Mouse (Mus musculus) embryo, embryonic 10 days (tissue): ENCODE data around the gene Itga6.
"Not testable (repeated sequence)": the region's sequence is repeated elsewhere in the genome, so short reads cannot be mapped to it uniquely, and the experiment has no call there.

Experiments
- DNase-seq: peaks from one replicate; pipeline ENCODE4 v3.0.0-alpha.2; 2015; ENCODE audit warnings: low spot score

Itga6 gene

DNA sequence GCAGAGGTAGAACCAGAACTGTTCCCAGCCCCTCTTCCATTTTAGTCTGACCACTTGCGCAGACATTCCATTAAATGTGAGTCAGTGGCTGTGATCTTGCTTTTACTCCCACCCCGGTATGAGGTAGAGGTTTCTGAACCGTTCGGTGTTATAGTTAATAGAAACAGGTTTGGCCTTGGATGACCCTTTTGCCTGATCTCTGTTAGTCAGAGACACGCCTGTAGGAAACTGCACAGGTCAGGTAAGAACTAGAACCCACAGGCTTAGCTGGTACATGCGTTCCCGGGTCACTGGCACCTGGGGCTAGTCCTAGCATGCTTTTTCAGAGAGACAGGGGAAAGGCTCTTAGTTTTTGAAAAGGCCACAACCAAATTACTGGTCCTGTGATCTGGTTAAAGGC is 59.7 kb downstream of the Itga6 start:
- no peak for DNase-seq

DNA sequence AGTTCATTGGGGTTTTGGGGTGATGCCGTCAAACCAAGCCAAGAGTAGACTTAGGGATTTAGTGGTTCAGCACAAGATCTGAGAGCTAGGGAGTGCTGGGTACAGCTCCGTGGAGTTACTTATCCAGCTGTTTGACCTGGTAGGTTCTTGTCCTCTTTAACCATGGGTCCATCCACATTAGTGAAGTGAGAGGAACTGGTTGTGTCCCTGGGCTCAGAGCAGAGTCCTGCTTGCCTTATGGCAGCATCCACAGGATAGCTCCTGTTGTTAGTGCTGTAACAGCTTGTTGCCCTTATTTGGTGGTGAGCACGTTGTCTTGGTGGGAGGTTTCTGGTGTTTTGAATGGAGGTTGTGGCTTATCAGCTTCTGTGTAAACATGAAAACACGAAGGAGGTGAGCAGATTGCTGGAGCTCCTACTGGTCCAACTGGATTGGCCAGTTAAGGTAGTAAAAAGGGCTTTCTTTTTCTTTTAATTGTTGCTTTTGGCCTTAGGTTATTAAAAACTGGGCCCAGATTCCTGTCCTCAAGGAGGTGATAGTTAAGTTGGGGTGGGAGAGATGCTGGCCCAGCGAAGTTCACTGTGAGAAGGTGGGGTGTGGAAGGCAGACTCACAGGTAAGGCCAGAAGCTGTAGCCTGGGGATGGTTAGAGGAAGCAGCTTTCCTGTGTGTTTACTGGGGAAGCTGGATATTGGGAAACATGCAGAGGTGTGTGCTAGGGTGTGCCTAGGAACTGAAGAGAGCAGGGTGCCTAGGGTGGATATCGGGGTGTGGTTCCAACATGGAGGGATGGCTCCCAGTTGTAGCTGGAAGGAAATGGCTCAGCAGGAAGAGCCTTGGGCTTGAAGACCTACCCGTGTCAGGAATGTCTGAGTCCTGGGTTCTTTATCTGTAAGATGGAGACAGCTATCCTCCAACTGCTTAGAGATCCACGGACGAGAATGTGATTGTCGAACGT is 60.5 kb downstream of the Itga6 start:
- DNase-seq, result no peak

DNA sequence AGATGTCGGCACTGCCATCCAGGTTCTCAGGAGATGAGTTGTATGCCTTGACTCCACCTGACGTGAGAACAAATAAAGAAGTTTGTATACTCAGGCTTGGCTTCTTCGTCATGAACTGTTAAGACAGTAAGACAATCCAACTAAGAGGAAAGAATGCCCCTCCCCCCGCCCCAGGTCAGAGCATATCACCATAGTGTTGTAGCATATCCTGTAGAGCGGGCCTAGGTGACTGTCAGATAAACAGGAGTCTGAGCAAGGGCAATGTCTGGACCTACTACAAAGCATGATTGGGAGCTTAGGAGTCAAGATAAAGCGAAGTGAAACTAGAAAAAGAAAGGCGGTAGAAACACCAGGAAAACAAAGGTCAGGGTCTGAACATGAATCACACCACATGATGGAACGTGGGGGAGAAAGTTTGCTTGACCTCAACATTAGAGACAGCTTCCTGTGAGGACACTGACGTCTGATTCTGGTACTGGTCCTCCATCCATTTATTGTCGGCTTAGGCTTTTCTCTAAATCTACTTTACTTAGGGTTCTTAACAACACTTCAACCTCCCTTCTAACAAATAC is 64.0 kb downstream of the Itga6 start:
- DNase-seq, result no peak

DNA sequence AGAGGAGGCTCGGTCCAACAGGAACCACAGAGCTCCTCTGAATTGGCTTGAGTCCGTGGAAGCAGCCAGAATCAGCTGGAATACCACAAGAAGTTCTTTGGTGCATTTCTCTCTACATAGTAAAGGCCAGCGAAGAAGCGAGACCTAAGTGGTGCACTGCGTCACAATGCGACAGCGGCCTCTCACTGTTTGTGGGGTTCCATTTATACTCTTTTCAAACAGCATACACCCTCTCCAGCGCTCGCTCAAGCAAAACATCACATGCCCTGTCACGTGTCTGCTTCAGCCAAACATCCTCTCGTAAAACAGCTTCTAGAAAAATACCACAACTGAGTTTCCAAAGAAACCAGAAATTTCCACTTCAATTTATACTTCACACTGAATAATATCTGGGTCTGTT is 64.6 kb downstream of the Itga6 start:
- DNase-seq, result no peak

DNA sequence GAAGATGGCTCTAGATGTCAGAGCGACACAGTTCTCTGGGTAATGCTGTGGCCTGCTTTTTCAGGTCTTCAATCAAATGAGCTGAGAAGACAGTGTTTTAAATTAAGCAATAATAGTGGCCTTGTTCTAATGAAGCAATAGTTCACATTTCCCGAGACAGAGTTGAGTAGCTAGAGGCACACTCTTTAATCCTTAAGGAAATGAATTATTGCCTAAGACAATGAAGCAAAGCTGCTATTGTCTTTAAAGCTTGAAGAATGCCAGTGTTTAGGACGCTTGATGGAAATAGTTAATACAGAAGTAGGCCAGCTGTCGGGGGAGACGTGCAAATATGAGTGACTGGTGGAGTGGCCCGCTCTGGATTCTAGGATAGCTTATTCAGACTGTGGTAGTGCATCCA is 65.5 kb downstream of the Itga6 start:
- DNase-seq, result no peak

DNA sequence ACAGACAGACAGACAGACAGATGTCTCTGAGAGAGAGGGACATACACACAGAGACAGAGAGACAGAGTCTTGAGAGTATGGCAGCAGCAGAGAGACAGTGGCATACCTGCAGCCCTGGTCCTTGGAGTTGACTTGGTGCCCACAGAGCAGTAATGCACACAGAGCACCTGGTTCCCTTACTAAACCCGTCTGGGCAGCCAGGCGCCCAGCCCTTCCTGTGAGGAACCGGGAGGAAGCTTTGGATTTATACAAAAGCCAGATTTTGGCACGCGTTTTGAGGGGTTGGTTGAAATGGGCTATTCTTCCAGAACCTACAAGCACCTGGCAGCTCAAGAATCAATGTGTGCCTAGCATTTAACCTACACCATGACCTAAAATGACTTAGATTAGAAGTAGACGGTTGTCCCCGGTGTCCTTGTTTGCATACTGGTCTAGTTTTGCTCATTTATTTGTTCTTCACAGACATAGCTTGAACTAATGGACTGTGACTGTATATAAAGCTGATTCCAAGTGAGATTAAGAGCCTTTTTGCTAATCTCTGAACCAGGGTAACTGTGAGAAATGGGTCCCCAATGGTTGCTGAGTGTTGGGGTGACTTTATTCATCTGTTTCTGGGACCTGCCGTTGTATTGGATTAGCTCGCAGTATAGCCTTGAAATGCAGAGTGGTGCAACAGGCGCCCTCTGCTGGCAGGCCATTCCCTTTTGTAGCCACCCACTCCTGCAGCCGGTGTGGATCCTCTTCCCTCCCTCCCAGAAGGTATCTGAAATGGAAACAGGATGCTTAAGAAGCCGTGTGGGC is 67.0 kb downstream of the Itga6 start:
- DNase-seq, result peak; percentile 86

DNA sequence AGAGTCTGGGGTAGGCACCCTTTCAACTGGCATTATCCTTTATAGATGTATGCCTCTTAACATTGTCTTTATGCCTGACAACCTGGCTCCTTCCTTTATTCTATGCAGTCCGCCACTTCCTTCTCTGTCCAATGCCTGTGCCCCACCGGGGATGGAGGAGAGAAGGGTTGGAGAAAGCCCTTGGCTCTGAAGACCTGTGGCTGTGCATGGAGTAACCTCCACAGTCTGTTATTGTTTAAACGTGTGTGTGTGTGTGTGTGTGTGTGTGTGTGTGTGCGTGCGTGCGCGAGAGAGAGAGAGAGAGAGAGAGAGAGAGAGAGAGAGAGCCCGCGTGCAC is 67.6 kb downstream of the Itga6 start:
- no peak for DNase-seq

DNA sequence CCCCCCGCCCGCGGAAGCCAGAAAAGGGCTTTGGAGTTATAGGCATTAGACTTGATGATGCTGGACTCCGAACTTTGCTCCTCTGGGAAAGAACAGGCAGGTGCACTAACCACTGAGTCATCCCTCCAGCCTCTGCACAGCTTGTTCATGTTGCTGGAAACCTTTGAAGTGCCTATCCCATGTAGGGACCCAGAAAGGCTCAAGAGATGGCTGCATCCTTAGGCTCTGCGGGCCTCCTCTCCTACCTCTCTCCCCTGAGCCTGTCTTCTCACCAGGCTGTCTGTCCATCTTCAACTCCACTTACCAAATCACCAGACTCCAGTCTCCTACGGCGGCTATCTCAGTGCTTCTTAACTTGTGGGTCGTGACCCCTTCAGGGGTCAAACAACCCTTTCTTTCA is 68.0 kb downstream of the Itga6 start:
- DNase-seq, result no peak

DNA sequence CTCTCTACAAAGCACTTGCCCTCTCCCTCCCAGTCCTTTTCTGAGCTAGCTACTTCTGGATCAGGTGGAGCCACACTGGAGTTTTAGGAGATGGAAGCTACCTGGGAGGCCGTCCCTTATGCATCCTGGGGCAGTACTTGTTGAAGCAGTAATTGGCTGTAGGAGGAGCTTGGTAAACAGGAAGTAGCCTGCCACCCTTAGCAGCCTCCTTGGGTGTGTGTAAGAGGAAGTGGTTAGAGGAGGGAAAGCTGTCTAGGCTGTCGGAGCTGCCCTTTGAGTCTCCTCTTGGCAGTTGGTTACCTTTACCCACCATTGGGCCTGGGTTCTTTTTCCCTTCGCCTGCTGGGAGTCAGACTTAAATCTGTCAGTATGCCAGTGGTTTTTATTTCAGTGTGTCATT is 68.6 kb downstream of the Itga6 start:
- DNase-seq, result no peak

DNA sequence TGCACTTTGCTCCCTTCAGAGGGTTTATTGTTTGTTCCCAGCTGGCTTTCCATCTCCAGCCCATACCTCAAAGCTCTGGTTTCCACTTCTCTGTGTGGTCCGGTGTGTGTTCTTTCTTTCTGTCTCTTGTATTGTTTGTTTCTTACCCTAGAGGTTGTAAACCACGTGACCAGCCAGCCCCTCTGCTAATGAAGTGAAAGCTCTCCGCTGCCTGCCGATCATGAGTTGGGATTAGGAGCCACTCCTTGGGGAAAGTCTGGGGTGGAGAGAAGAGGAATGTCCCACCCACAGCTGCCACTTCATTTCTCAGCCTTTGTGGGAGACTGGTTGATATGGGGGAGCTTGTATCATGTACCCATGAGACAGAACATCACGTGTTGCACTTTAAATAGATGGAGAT is 69.9 kb downstream of the Itga6 start:
- DNase-seq, result peak; percentile 34

DNA sequence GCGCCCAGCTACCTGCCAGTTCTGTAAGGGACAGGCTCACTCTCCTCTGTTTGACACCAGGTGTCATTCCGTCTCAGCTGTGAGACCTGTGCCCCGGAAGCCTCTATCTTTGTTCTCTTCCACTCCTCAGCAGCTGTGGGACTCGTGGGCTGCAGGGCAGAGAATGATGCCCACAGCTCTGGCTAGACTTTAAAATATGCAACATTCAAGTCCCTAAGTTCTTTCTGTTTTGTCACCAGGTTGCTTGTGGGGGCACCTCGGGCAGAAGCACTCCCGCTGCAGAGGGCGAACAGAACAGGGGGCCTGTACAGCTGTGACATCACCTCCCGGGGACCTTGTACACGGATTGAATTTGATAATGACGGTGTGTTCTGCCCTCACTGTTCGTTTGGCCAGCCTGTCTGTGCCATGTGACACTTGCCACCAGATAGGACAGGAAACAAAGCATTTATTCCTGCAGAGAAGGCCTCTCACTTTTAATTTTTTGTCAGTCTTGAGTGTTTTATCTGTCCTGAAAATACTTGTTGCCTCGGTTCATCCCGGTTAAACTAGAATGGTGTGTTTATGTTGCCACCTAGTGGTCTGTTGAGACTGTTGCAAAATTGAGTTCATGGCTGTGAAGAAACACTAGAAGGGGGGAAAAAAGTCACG is 71.1 kb downstream of the Itga6 start:
- peak; percentile 81 for DNase-seq

DNA sequence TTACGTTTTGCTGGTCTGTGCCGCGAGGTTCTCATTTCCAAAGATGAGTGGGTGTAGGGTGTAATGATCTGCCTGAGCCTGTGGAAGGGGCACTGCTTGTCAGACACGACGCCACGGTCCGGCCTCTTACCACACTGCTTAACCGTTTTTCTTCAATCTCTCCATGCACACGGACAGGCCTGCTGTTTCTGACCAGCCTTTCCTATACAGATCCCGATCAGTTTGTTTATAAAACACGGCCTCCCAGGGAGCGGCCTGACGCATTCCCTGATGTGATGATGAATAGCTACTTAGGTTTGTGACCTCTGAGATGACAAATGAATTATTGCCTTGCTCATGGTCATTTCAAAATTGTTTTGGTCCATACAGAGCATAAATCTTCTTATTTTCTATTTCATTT is 78.7 kb downstream of the Itga6 start:
- DNase-seq, result no peak

DNA sequence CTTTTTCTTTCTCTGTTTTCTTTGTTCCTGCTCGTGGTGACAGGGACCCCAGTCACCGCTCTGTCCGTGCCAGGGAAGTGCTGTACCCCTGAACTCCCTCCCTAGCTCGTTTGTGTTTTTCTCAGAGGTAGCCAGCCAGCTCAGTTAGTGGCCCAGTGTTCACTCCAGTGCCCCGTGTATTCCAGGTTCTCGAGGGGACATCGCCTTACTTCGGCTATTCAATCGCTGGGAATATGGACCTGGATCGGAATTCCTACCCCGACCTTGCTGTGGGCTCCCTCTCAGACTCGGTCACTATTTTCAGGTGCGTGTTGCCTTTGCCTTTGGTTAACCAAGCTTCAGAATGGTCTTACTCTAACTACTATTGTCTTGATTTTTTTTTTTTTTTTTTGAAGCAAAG is 82.3 kb downstream of the Itga6 start:
- DNase-seq, result no peak

DNA sequence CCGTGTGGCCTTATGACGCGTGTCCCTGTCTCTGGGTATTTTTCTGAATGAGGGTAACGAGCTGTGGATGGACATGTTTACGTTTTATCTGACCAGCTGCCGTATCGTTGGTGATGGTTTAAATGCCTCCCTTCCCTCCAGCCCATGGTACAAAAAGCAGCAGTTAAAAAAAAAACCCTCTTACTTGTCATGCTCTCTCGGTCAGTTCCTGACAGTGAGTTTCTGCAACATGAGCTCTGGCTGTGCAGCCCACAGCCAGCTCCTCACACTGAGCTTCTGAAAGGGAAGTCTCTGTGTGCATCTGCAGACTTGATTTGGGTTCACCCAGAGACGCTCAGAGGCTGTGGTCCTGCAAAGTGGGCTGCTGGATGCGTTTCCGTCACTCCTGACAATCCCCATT is 83.5 kb downstream of the Itga6 start:
- no peak for DNase-seq

DNA sequence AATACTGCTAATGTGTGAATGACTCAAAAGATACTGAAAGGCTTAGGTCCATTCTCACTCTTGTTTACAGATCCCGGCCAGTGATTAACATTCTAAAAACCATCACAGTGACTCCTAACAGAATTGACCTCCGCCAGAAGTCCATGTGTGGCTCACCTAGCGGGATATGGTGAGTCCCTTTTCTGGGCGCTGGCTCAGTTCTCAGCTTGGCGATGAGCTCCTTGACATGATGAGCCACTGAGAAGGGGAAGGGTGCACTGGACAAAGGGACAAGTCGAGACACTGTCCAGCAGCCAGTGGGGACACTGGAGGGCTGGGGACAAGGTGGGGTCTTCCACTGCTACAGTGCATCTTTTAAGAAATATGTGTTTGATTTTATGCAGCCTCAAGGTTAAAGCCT is 88.2 kb downstream of the Itga6 start:
- DNase-seq, result no peak

DNA sequence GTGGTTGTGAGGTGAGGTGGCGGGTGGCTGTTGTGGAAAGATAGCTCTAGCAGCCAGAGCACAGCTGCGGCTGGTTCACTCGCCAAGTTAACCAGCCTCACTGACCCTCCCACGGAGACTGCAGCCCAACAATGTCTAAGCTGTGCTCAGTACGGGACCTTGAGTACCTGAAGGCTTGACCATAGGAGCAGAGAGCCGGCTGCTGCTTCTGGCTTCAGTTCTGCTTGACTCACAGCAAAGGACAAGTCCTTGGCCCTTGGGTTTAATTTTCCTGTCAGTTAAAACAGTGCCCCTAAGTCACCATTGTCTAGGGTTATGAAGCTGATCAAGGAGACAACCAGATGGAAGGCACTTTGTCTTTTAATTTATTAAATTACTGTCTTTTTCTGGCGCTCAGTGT is 89.0 kb downstream of the Itga6 start:
- DNase-seq, result no peak

DNA sequence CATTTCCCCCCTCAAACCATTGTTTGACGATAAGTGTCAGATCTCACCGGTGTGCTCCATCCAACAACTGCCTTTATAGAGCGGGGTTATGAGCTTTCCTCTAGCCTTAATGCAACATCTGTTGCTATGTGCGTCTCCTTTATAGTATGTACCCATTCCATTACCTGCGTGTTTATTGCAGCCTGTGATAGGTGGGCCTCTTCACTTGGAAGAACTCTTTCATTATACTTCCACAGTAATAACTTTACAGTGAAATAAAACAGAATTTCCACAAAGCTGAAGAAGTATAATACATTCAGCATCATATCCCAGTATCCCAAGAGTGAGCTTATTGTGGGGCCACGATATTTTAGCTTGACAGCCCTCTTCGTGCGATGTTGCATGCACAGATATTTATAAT is 90.1 kb downstream of the Itga6 start:
- DNase-seq, result no peak

DNA sequence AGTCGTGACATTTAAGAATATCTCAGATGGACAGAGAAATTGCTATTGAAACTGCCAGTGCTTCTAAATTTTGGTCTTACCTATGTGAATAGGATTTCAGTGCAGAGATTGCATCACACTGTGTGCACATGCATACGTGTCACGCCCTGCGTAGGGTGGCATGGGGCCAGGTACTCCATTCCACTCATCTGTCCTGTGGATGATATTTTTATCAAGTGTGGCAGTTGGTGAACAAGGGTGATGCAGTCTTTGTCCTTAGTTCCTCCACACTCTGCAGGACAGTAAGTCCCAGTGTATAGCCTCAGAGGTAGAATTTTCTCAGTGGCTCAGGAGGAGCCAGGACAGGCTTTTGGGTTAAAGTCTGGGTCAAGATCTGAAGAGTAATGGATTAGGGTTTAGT is 90.8 kb downstream of the Itga6 start:
- DNase-seq, result no peak

DNA sequence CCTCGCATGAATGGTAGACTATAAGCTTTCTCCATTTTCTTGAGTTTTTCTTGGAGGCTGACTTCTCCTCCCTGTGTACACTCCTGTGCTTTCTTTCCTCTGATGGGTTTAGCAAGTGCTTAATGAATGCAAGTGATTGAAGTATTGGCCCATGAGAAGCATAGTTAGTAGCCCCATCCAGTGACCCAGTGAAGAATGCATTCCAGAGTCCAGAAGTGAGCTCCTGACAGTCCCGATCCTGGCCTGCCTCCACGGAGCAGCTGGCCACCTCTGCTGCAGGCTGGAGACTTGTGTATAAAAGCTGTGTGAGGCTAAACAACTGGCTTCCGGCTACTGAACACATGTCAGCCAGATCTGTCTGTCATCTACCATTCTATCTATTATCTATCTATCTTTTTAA is 91.8 kb downstream of the Itga6 start:
- DNase-seq, result no peak

DNA sequence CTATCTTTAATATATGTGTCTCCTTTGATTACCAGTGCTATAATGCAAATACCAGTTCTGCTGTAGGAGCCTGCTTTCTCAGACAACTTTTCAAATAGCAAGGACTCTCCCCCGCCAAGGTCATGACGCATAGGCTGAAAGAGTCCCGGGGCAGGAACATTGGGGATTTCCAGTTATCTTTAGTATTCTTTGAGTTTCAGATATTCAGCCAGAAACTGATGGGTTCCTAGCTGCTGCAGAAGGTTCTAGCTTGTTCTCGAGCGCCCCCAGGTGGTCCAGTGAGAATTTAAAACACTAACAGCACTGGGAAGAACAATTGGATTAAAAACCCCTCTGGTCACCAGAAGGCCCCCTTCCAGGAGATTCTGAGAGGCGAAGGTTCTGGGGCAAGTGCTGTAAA is 92.4 kb downstream of the Itga6 start:
- DNase-seq, result peak; percentile 77

DNA sequence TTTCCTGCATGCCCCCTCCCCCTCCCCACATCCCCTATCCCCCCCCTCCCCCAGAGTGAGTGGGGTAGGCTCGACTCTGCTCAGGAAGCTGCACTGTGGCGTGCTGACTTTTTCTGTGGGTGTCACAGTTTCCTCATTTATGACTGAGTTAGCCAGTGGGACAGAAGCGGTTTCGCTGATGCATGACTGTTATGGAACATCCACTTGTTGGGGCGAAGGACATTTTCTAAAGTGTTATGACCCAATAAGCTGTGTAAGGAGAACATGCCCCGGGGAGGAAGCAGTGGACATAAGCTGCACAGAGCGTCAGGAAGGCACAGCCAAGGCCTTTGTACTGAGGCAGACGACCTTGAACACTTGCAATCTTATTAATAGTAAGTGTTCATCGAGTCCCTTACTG is 97.9 kb downstream of the Itga6 start:
- no peak for DNase-seq

DNA sequence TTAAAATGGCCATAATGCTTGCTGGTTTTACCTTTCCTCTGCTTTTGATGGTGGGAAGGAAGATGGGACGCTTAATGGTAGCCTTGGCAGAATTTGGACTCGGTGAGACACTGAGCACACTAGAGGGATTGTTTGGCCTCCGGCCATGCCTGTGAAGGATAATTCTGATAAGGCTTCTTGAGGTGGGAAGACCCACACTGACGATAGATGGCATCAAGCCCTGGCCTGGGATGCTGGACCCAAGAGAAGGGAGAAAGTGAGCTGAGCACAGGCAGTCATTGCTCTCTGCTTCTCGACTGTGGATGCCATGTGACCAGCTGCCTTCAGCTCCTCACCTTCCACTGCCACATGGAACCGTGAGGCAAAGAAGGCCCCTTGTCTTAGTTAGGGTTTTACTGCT is 99.5 kb downstream of the Itga6 start:
- no peak for DNase-seq

DNA sequence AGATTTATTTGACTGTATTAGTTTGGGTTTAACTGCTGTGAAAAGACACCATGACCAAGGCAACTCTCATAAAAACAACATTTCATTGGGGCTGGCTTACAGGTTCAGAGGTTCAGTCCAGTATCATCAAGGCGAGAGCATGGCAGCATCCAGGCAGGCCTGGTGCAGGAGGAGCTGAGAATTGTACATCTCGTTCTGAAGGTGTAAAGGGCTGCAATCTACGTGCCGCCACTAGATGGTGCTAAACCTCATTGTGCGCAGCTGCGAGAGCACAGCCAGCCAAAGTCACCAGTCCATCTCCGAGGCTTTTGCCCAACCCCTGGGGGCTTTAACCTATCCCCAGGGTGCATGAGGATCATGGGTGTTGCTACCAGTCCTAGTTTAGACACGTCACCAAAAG is 106.7 kb downstream of the Itga6 start:
- DNase-seq, result not testable (repeated sequence)
